Mouse (Mus musculus): Measurements from ENCODE around the gene Mrps5. TPM values are rescaled to one million over a fixed set of nuclear protein-coding genes. Genes with fewer than 3 reads are reported as not detected.

Mrps5 gene
- polyA plus RNA-seq, 1 experiment from 2014 or later, result 132 TPM

DNA sequence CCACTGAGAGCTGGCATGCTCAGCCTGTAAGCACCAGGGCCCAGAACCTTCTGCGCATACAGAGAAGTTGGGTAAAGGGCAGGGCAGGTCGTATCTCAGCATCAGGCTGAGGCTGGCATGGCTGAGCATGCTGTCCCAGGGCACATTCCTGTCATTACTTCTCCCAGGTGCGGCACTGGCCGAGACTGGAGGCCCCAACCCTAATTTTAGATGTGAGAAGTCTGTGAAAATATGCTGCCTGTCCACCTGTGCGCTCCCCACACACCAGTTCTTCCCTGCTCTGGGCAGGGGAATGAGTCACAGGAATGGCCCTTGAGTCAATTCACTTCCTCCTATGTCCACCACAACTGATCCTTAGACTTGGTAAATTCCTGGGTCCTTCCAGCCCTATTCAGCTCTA lies 38.6 kb downstream of the Mrps5 start:
- no peaks in the 10 kb centered on the region for H3K4me1 ChIP-seq (ENCODE audit: control insufficient read depth, insufficient read depth, low read length)
- H3K4me2 ChIP-seq (replicated peaks; ENCODE audit: low read depth, low read length), result no peak overlapping the region
- no peak for ATAC-seq (ENCODE audit: insufficient number of reproducible peaks, insufficient read depth, low FRiP score, low read depth)
- H3K9ac ChIP-seq (replicated peaks; ENCODE audit: low read depth, low read length), result no peak overlapping the region
- H3K9me3 ChIP-seq (ENCODE audit: control insufficient read depth, low read depth, low read length), result no peaks in the 10 kb centered on the region
- WGBS, result 61% methylated on average over 5 of the region's 5 CpGs
- no peaks in the 10 kb centered on the region for H3K36me3 ChIP-seq (ENCODE audit: control insufficient read depth, insufficient read depth, low read length)
- no peak overlapping the region for H3K27ac ChIP-seq (ENCODE audit: low read length)
- no peaks in the 10 kb centered on the region for H3K27me3 ChIP-seq (ENCODE audit: control insufficient read depth, insufficient read depth, low read length)
- H3K4me3 ChIP-seq (ENCODE audit: low read depth, low read length), result no peak overlapping the region

DNA sequence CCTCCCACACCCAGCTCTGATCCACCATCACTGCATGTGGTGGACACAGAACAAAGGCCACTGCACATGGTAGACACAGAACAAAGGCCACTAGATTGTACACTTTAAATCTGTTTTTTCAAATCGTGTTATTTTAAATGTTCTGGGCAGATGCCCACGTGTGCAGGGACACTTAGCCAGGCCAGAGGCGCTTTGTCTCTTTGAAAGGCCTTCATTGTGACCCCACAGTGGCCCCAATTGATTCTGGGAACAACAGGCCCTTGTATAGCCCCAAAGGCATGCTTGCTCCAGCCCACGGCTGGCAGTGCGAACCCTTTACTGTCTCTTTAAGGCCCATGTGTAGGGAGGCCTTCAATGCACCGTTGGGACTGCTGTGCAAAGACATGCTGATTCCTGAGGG lies 40.3 kb downstream of the Mrps5 start:
- Histone ChIP-seq H3K36me3 (ENCODE audit: control insufficient read depth, insufficient read depth, low read length) (no peaks in the 10 kb centered on the region), H3K9ac (replicated peaks; ENCODE audit: low read depth, low read length) (no peak overlapping the region), H3K4me3 (ENCODE audit: low read depth, low read length) (no peak overlapping the region), H3K27ac (ENCODE audit: low read length) (no peak overlapping the region), H3K9me3 (ENCODE audit: control insufficient read depth, low read depth, low read length) (no peaks in the 10 kb centered on the region), H3K4me1 (ENCODE audit: control insufficient read depth, insufficient read depth, low read length) (no peaks in the 10 kb centered on the region), H3K27me3 (ENCODE audit: control insufficient read depth, insufficient read depth, low read length) (no peaks in the 10 kb centered on the region), H3K4me2 (replicated peaks; ENCODE audit: low read depth, low read length) (no peak overlapping the region)
- ATAC-seq (ENCODE audit: insufficient number of reproducible peaks, insufficient read depth, low FRiP score, low read depth), result 0 out of 2 replicates have a peak, but pooled peaks have one; percentile 18
- 72% methylated on average over 6 of the region's 6 CpGs for WGBS

DNA sequence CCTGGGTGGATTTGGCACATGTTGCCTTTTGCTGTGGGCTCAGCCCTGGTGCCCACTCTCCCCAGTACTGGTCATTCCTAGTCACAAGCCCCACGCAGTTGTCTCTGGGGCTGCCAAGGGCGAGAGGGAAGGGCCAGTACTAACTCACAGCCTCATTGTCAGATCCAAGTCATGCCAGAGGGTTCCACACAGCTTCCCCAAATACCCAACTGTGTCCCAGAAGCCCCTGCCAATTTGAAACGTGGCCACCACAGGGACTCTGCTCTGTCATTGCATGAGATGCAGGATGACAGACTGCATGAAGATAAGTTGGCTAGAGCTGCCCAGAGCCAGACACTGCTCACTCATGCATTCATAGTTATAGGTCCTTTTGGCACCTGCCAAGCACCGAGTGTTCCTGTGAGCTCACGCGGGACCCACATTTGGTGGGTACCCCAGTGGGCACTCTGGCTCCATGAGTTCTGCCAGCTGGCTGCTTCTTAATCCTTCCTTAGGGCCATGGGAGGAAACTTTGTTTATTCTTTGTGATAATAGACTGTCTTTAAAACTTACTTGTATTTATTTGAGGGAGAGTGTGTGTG lies 41.1 kb downstream of the Mrps5 start:
- Histone ChIP-seq H3K27ac (ENCODE audit: low read length) (no peak overlapping the region), H3K4me2 (replicated peaks; ENCODE audit: low read depth, low read length) (no peak overlapping the region), H3K9me3 (ENCODE audit: control insufficient read depth, low read depth, low read length) (no peaks in the 10 kb centered on the region), H3K27me3 (ENCODE audit: control insufficient read depth, insufficient read depth, low read length) (no peaks in the 10 kb centered on the region), H3K36me3 (ENCODE audit: control insufficient read depth, insufficient read depth, low read length) (no peaks in the 10 kb centered on the region), H3K4me3 (ENCODE audit: low read depth, low read length) (no peak overlapping the region), H3K9ac (replicated peaks; ENCODE audit: low read depth, low read length) (no peak overlapping the region), H3K4me1 (ENCODE audit: control insufficient read depth, insufficient read depth, low read length) (no peaks in the 10 kb centered on the region)
- WGBS, result 79% methylated on average over 6 of the region's 6 CpGs
- no peak for ATAC-seq (ENCODE audit: insufficient number of reproducible peaks, insufficient read depth, low FRiP score, low read depth)

DNA sequence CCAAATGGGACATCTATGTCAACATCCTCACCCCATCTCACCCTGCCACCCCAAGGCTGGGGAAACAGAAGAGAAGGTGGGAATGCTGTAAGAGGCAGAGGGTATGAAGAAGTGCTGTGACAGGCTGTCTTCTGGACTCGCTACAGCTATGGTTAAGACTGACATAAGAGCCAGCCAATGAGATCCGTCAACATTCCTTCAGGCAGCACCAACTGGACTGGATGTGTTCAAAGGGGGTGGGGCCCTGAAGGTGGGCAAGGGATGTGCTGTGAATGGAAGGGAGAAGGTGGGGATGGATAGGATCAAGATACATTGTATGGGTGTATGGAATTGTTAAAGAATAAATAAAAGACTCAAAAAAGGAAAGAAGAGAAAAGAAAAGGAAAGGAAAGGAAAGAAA lies 45.6 kb downstream of the Mrps5 start:
- 63% methylated on average over 2 of the region's 2 CpGs for WGBS
- no peak overlapping the region for H3K4me2 ChIP-seq (replicated peaks; ENCODE audit: low read depth, low read length)
- H3K9ac ChIP-seq (replicated peaks; ENCODE audit: low read depth, low read length), result no peak overlapping the region
- H3K36me3 ChIP-seq (ENCODE audit: control insufficient read depth, insufficient read depth, low read length), result no peaks in the 10 kb centered on the region
- H3K9me3 ChIP-seq (ENCODE audit: control insufficient read depth, low read depth, low read length), result no peaks in the 10 kb centered on the region
- H3K4me3 ChIP-seq (ENCODE audit: low read depth, low read length), result no peak overlapping the region
- no peaks in the 10 kb centered on the region for H3K4me1 ChIP-seq (ENCODE audit: control insufficient read depth, insufficient read depth, low read length)
- no peak for ATAC-seq (ENCODE audit: insufficient number of reproducible peaks, insufficient read depth, low FRiP score, low read depth)
- H3K27me3 ChIP-seq (ENCODE audit: control insufficient read depth, insufficient read depth, low read length), result no peaks in the 10 kb centered on the region
- no peak overlapping the region for H3K27ac ChIP-seq (ENCODE audit: low read length)

DNA sequence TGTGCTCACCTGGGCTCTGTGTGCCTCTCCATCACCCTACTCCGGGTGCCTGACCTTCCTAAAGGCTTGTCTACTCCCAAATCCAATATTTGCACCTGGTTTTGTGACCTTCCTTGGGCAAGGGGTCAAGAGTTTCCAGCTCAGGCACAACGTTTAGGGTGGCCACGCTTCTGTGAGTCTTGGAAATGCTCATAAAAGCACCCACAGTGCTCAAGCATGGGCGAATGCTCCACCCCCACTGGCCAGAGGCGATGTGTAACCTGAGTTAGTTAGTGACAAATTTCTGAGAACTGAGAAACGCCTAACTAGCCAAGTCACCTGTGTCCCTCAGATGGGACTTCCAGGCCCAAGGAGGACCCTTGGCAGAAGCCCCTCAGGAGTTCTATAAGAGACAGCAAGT lies 48.6 kb downstream of the Mrps5 start:
- no peaks in the 10 kb centered on the region for H3K9me3 ChIP-seq (ENCODE audit: control insufficient read depth, low read depth, low read length)
- no peak overlapping the region for H3K27ac ChIP-seq (ENCODE audit: low read length)
- WGBS, result 65% methylated on average over 6 of the region's 6 CpGs
- no peak for ATAC-seq (ENCODE audit: insufficient number of reproducible peaks, insufficient read depth, low FRiP score, low read depth)
- no peak overlapping the region for H3K4me3 ChIP-seq (ENCODE audit: low read depth, low read length)
- no peaks in the 10 kb centered on the region for H3K4me1 ChIP-seq (ENCODE audit: control insufficient read depth, insufficient read depth, low read length)
- no peaks in the 10 kb centered on the region for H3K36me3 ChIP-seq (ENCODE audit: control insufficient read depth, insufficient read depth, low read length)
- H3K9ac ChIP-seq (replicated peaks; ENCODE audit: low read depth, low read length), result no peak overlapping the region
- H3K27me3 ChIP-seq (ENCODE audit: control insufficient read depth, insufficient read depth, low read length), result no peaks in the 10 kb centered on the region
- no peak overlapping the region for H3K4me2 ChIP-seq (replicated peaks; ENCODE audit: low read depth, low read length)

DNA sequence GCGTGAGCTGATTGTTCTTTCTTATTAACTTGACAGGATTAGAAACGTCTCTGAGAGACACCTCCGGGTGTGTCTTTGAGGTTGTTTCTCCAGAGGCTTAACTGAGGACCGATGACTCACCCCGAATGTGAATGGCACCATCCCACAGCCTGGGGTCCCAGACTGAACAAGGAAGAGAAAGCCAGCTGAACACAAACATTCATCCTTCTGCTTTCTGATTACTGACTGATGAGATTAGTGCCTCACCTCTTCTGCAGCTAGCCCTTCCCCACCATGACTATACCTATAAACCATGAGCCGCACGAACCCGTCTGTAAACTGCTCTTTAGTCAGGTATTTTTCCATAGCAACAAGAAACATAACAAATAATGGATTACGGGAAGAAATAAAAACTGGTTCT lies 52.0 kb downstream of the Mrps5 start:
- no peak overlapping the region for H3K9ac ChIP-seq (replicated peaks; ENCODE audit: low read depth, low read length)
- no peaks in the 10 kb centered on the region for H3K36me3 ChIP-seq (ENCODE audit: control insufficient read depth, insufficient read depth, low read length)
- H3K27ac ChIP-seq (ENCODE audit: low read length), result no peak overlapping the region
- no peak for ATAC-seq (ENCODE audit: insufficient number of reproducible peaks, insufficient read depth, low FRiP score, low read depth)
- no peak overlapping the region for H3K4me3 ChIP-seq (ENCODE audit: low read depth, low read length)
- 0 out of 2 replicates have a peak, but pooled peaks cover 3% of the 10 kb centered on the region for H3K4me1 ChIP-seq (ENCODE audit: control insufficient read depth, insufficient read depth, low read length)
- no peaks in the 10 kb centered on the region for H3K9me3 ChIP-seq (ENCODE audit: control insufficient read depth, low read depth, low read length)
- no peaks in the 10 kb centered on the region for H3K27me3 ChIP-seq (ENCODE audit: control insufficient read depth, insufficient read depth, low read length)
- H3K4me2 ChIP-seq (replicated peaks; ENCODE audit: low read depth, low read length), result no peak overlapping the region
- WGBS, result 65% methylated on average over 9 of the region's 9 CpGs

DNA sequence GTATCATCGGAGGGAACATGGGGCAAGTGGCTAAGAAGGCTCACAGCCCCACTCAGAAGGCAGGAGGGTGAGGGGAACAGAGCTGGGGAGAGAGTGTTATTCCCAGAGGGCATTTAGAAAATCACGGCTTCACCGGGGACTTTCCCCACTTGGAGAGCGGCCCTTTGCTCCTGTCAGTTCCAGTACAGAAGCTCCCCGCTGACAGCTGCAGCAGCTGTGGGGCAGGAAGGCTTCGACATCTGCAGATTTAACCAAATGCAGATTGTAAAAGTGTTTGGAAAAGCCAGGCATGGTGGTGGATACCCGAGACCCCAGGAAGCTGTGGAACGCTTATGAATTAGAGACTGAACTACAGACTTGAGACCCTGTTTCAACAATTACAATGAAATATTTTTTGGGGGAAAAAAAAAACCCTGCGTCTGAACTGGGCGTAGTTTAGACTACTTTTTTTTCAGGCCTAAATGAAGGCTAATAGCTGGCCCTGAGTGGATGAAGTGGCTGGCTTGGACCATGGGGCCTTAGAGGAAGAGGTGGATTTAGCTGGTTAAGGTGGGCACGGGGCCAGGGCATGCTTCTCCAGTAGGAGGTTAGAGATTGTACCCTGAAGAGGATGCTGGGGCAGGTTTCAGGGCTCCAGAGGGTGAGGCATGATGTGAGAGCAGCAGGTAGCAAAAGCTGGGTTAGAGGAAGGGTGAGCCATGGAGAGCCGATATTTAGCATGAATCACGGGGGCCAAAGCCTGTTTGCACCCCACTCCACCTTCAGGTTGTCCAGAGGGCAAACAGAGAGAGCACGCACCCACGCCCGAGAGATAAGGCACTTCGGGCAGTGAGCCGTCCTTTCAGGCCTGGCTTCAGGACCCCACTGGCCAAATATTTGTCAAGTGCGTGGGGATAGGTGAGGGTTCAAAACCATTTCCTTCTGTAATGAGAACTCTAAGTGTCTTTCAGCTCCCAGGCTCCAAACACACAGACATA lies 57.0 kb downstream of the Mrps5 start:
- H3K4me1 ChIP-seq (ENCODE audit: control insufficient read depth, insufficient read depth, low read length), result 0 out of 2 replicates have a peak, but pooled peaks cover 3% of the 10 kb centered on the region
- no peaks in the 10 kb centered on the region for H3K9me3 ChIP-seq (ENCODE audit: control insufficient read depth, low read depth, low read length)
- H3K36me3 ChIP-seq (ENCODE audit: control insufficient read depth, insufficient read depth, low read length), result no peaks in the 10 kb centered on the region
- no peak overlapping the region for H3K27ac ChIP-seq (ENCODE audit: low read length)
- no peak overlapping the region for H3K4me2 ChIP-seq (replicated peaks; ENCODE audit: low read depth, low read length)
- H3K27me3 ChIP-seq (ENCODE audit: control insufficient read depth, insufficient read depth, low read length), result no peaks in the 10 kb centered on the region
- 41% methylated on average over 19 of the region's 19 CpGs for WGBS
- 0 out of 2 replicates have a peak, but pooled peaks have one; percentile 33 for ATAC-seq (ENCODE audit: insufficient number of reproducible peaks, insufficient read depth, low FRiP score, low read depth)
- no peak overlapping the region for H3K4me3 ChIP-seq (ENCODE audit: low read depth, low read length)
- no peak overlapping the region for H3K9ac ChIP-seq (replicated peaks; ENCODE audit: low read depth, low read length)

DNA sequence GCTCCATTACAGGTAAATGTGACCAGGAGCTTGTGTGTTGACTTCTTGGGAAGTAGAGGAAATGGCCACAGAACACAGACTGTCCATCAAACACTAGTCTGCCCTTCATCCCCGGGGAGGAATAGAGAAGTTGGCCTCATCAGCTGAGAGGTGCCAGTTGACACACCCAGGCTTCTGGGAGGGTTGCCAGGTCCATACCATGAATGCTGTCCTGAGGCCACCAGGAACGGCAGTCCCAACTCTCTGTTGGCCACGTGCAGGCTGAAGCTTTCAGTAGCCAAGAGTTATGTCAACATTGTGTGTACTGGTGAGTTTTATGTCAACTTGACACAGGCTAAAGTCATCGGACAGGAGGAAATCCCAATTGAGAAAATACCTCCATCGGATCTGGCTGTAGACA lies 59.9 kb downstream of the Mrps5 start:
- WGBS, result 50% methylated on average over 5 of the region's 5 CpGs
- no peak for ATAC-seq (ENCODE audit: insufficient number of reproducible peaks, insufficient read depth, low FRiP score, low read depth)
- Histone ChIP-seq H3K27me3 (ENCODE audit: control insufficient read depth, insufficient read depth, low read length) (no peaks in the 10 kb centered on the region), H3K9me3 (ENCODE audit: control insufficient read depth, low read depth, low read length) (no peaks in the 10 kb centered on the region), H3K9ac (replicated peaks; ENCODE audit: low read depth, low read length) (no peak overlapping the region), H3K36me3 (ENCODE audit: control insufficient read depth, insufficient read depth, low read length) (no peaks in the 10 kb centered on the region), H3K4me3 (ENCODE audit: low read depth, low read length) (no peak overlapping the region), H3K27ac (ENCODE audit: low read length) (no peak overlapping the region), H3K4me1 (ENCODE audit: control insufficient read depth, insufficient read depth, low read length) (0 out of 2 replicates have a peak, but pooled peaks cover 3% of the 10 kb centered on the region), H3K4me2 (replicated peaks; ENCODE audit: low read depth, low read length) (no peak overlapping the region)

All from stomach, embryonic 14.5 days (tissue).